Mouse (Mus musculus) liver, adult 2 months (tissue): ENCODE results near the gene Nop9. TPM values are rescaled to one million over a fixed set of nuclear protein-coding genes. Genes with fewer than 3 reads are reported as not detected.

Experiments used
- DNase-seq: peaks from one replicate; pipeline ENCODE4 v3.0.0-alpha.2; 2011; ENCODE audit warnings: low read depth, low spot score; ENCODE audit errors: extremely low read depth
- H3K27ac ChIP-seq: fragments of 200-500 bp; replicated peaks from 2 replicates; pipeline ENCODE4 v1.5.1; 2012; ENCODE audit warnings: low read depth, mild to moderate bottlenecking, control low read depth, inconsistent platforms, low read length; ENCODE audit not compliant: insufficient read depth
- H3K27me3 ChIP-seq: fragments of 200-500 bp; 2 replicates; pipeline ENCODE4 v1.6.1; 2012; ENCODE audit warnings: mild to moderate bottlenecking, moderate library complexity, low read length, inconsistent platforms; ENCODE audit not compliant: control insufficient read depth, insufficient read depth
- H3K36me3 ChIP-seq: fragments of 200-500 bp; 2 replicates; pipeline ENCODE4 v1.6.1; 2012; ENCODE audit warnings: low read length, inconsistent platforms; ENCODE audit not compliant: control insufficient read depth, insufficient read depth
- H3K4me1 ChIP-seq: fragments of 200-500 bp; 2 replicates; pipeline ENCODE4 v1.6.1; 2011; ENCODE audit warnings: low read length; ENCODE audit not compliant: control insufficient read depth, insufficient read depth
- H3K4me3 ChIP-seq: fragments of 200-500 bp; 2 replicates; pipeline ENCODE4 v1.5.1; 2011; ENCODE audit warnings: low read depth, mild to moderate bottlenecking, control low read depth, low read length, moderate library complexity; ENCODE audit not compliant: insufficient read depth
- H3K79me2 ChIP-seq: fragments of 200-500 bp; 2 replicates; pipeline ENCODE4 v1.6.1; 2012; ENCODE audit warnings: inconsistent platforms, mild to moderate bottlenecking, low read length, moderate library complexity; ENCODE audit not compliant: control insufficient read depth, insufficient read depth
- H3K9ac ChIP-seq: fragments of 200-500 bp; 2 replicates; pipeline ENCODE4 v1.6.1; 2012; ENCODE audit warnings: low read depth, mild to moderate bottlenecking, control low read depth, inconsistent platforms, low read length
- CTCF ChIP-seq: fragments of 200-500 bp; IDR thresholded peaks from 2 replicates; pipeline ENCODE4 v1.5.1; 2011; ENCODE audit warnings: low read depth, low read length, control low read depth
- POLR2A ChIP-seq: fragments of 200-500 bp; IDR thresholded peaks from 2 replicates; pipeline ENCODE4 v1.6.1; 2011; ENCODE audit warnings: low read length, control low read depth; ENCODE audit not compliant: insufficient read depth; ENCODE audit errors: extremely low read depth
- WGBS: fragments of 180-500 bp; shearing (Covaris S2); methylation state at CpG from one replicate; pipeline ENCODE4 v1.1.7; 2018; 5-methylcytosine and 5-hydroxymethylcytosine counted together
- polyA plus RNA-seq: library from polyadenylated mRNA; depleted of rRNA; stranded (reverse); fragments of >200 nt; gene quantifications from 2 replicates; pipeline ENCODE4 v1.2.3, GENCODE M21; 2012
- total RNA-seq: library from RNA; depleted of rRNA; stranded (reverse); fragments of >200 nt; gene quantifications from 2 replicates; pipeline ENCODE4 v1.2.3, GENCODE M21; 2014

Nop9 gene
- total and polyA plus RNA-seq, 2 experiments = 13.0 to 15.1 TPM

DNA sequence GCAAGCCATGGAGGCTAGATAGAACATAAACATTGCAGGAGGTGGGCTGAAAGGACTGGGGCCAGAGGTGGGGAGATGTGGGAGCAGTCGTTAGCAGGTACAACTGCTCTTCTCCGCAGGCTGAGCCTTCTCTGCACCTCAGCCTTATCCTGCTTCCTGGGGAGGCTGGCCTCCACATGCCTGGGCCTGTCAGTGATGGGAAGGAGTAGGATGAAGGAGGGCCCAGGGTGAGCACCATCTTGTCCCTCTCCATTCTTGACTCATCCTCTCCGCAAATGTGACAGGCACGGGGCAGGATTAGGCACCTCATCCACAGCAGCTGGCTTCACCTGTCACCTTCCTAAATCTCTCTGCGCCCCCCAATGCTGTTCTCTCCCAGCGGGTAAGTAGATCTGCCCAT lies 15.7 kb downstream of the Nop9 start, which contains the start of gene Ltb4r2:
TSS of gene Ltb4r2 (plus strand) at position 266 of the 400 bp plus-strand sequence.
- Histone ChIP-seq H3K27me3 (peaks cover 6% of the 10 kb centered on the region; the same call in 1 of the 2 replicates), H3K27ac (no peak within 1 kb of the TSS), H3K4me3 (peak within 1 kb of the TSS; percentile 49; the same call in 1 of the 2 replicates), H3K4me1 (peaks cover 7% of the 10 kb centered on the region; the same call in 1 of the 2 replicates), H3K36me3 (peaks cover 4% of the 10 kb centered on the region; the same call in 1 of the 2 replicates), H3K9ac (peak within 1 kb of the TSS; percentile 48), H3K79me2 (no peaks in the 10 kb centered on the region; the same call in 1 of the 2 replicates)
- WGBS = 98% methylated on average over 6 of the region's 6 CpGs
- no peak for DNase-seq
- TF ChIP-seq CTCF (no peak), POLR2A (no peak)

DNA sequence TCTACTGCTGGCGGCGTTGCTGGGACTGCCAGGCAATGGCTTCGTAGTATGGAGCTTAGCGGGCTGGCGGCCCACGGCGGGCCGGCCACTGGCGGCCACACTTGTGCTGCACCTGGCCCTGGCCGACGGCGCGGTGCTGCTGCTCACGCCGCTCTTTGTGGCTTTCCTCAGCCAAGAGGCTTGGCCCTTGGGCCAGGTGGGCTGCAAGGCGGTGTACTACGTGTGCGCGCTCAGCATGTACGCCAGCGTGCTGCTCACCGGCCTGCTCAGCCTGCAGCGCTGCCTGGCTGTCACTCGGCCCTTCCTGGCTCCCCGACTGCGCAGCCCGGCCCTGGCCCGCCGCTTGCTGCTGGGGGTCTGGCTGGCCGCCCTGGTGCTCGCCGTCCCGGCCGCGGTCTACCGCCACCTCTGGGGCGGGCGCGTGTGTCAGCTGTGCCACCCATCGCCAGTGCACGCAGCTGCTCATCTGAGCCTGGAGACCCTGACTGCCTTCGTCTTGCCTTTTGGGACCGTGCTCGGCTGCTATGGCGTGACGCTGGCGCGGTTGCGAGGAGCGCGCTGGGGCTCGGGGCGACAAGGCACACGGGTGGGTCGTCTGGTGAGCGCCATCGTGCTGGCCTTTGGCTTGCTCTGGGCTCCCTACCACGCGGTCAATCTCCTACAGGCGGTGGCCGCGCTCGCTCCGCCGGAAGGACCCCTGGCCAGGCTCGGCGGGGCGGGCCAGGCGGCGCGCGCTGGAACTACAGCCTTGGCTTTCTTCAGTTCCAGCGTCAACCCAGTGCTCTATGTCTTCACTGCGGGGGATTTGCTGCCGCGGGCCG lies 16.7 kb downstream of the Nop9 start:
- Histone ChIP-seq H3K9ac (peak overlapping the region; percentile 48), H3K27me3 (peaks cover 7% of the 10 kb centered on the region; the same call in 1 of the 2 replicates), H3K4me1 (peaks cover 2% of the 10 kb centered on the region; the same call in 1 of the 2 replicates), H3K4me3 (peak overlapping the region; percentile 49; the same call in 1 of the 2 replicates), H3K79me2 (no peaks in the 10 kb centered on the region), H3K27ac (no peak overlapping the region), H3K36me3 (no peaks in the 10 kb centered on the region)
- WGBS = 16% methylated on average over 77 of the region's 77 CpGs
- TF ChIP-seq POLR2A = no peak
- peak; percentile 17; the same call in 1 of the 2 replicates for TF ChIP-seq CTCF
- DNase-seq = no peak

DNA sequence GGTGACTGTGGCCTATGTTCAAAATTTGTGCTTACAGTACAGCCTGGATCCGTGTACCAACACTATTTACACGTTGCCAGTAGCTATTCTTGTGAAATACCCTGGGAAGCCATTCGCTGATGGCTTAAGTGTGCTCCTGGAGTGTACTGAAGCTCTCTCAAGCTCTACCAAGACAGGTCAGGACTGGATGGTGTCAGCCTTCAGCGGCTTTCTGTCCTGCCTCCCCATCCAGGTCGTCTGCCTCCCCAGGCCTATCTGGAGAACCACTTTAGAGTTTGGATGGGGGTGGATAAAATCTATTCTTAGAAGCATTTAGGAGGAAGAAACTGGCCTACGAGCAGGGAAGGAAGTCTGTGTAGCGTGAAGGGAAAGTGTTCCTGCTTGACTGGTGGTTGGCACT lies 17.7 kb downstream of the Nop9 start:
- no peak overlapping the region for H3K4me3 ChIP-seq
- 52% methylated on average over 7 of the region's 7 CpGs for WGBS
- TF ChIP-seq POLR2A = no peak
- TF ChIP-seq CTCF = no peak
- H3K9ac ChIP-seq = no peak overlapping the region
- H3K27me3 ChIP-seq = peaks cover 7% of the 10 kb centered on the region; the same call in 1 of the 2 replicates
- H3K27ac ChIP-seq = no peak overlapping the region
- DNase-seq = no peak
- H3K79me2 ChIP-seq = no peaks in the 10 kb centered on the region
- H3K36me3 ChIP-seq = no peaks in the 10 kb centered on the region
- peaks cover 7% of the 10 kb centered on the region; the same call in 1 of the 2 replicates for H3K4me1 ChIP-seq

DNA sequence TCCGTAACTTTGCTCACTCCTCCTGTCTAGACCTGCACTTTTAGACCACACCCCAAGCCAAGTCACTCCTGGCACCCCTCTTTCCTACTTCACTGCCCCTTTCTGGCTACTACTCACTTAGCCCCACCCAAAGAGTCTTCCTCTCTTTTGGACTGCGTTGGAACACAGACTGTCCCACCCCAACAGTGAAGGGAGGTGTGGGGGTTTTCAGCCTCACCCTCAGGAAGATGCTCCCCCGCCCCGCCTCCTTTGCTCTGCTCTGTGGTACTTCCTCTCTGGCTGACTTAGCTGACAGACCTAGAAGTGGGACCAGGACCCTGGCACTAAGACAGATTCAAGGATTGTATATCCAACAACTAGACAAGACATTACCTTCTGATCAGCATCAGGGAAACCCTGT lies 20.2 kb downstream of the Nop9 start, which contains the start of gene Ltb4r1:
TSS of gene Ltb4r1 (plus strand) at position 267 of the 400 bp plus-strand sequence.
- TF ChIP-seq POLR2A = no peak
- no peak for TF ChIP-seq CTCF
- Histone ChIP-seq H3K36me3 (no peaks in the 10 kb centered on the region), H3K9ac (no peak within 1 kb of the TSS), H3K27ac (no peak within 1 kb of the TSS), H3K79me2 (no peaks in the 10 kb centered on the region), H3K4me1 (peaks cover 6% of the 10 kb centered on the region; the same call in 1 of the 2 replicates), H3K27me3 (peaks cover 7% of the 10 kb centered on the region; the same call in 1 of the 2 replicates), H3K4me3 (no peak within 1 kb of the TSS)
- WGBS = 64% methylated on average over 4 of the region's 4 CpGs
- DNase-seq = no peak

DNA sequence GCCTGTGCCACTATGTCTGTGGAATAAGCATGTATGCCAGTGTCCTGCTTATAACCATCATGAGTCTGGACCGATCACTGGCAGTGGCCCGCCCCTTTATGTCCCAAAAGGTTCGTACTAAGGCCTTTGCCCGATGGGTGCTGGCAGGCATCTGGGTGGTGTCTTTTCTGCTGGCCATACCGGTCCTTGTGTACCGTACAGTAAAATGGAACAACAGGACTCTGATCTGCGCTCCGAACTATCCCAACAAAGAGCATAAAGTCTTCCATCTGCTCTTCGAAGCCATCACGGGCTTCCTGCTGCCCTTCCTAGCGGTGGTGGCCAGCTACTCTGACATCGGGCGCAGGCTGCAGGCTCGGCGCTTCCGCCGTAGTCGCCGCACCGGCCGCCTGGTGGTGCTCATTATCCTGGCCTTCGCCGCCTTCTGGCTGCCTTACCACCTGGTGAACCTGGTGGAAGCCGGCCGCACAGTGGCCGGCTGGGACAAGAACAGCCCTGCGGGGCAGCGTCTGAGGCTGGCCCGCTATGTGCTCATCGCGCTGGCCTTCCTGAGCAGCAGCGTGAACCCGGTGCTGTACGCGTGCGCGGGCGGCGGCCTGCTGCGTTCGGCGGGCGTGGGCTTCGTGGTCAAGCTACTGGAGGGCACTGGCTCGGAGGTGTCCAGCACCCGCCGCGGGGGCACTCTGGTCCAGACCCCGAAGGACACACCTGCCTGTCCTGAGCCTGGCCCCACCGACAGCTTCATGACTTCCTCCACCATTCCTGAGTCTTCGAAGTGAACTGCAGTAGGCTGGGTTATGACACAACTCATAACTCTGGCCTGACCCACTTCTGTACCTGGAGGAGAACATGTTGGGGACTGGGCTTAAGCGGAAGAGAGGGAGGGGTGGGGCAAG lies 22.3 kb downstream of the Nop9 start:
- peak; percentile 39 for DNase-seq
- peak overlapping the region; percentile 42; the same call in 1 of the 2 replicates for H3K4me3 ChIP-seq
- H3K27me3 ChIP-seq = 0 out of 2 replicates have a peak, but pooled peaks cover 2% of the 10 kb centered on the region
- H3K79me2 ChIP-seq = no peaks in the 10 kb centered on the region
- H3K9ac ChIP-seq = peak overlapping the region; percentile 19
- H3K36me3 ChIP-seq = no peaks in the 10 kb centered on the region
- peak; percentile 67 for TF ChIP-seq CTCF
- no peak for TF ChIP-seq POLR2A
- H3K27ac ChIP-seq = no peak overlapping the region
- 0 out of 2 replicates have a peak, but pooled peaks cover 6% of the 10 kb centered on the region for H3K4me1 ChIP-seq
- 15% methylated on average over 52 of the region's 52 CpGs for WGBS
